Mouse (Mus musculus): ENCODE results near the gene Slc22a17. TPM values are rescaled to one million over a fixed set of nuclear protein-coding genes. Genes with fewer than 3 reads are reported as not detected.

Slc22a17 gene
- polyA plus RNA-seq, 1 experiment from 2014 or later = 76.1 TPM

- Histone ChIP-seq H3K9me3 (replicated peaks; ENCODE audit: control insufficient read depth, low read length) (peaks cover 12% of the 10 kb centered on the region), H3K4me3 (ENCODE audit: low read depth, low read length) (peak overlapping the region; percentile 47), H3K9ac (ENCODE audit: low read length) (peak overlapping the region; percentile 87), H3K27ac (ENCODE audit: low read depth, low read length) (peak overlapping the region; percentile 97), H3K4me1 (ENCODE audit: control insufficient read depth, insufficient read depth, low read length) (peaks cover 18% of the 10 kb centered on the region), H3K4me2 (ENCODE audit: low read length) (peak overlapping the region; percentile 93), H3K27me3 (replicated peaks; ENCODE audit: control insufficient read depth, insufficient read depth, low read length) (no peaks in the 10 kb centered on the region), H3K36me3 (ENCODE audit: control insufficient read depth, insufficient read depth, low read length) (peaks cover 11% of the 10 kb centered on the region)
- peak; percentile 85 for DNase-seq (ENCODE audit: low spot score)
- ATAC-seq = peak; percentile 71
- WGBS = 4% methylated on average over 7 of the region's 7 CpGs
Measured at GRCm38 (mm10) chr14:54924641-54925348, 11.9 kb upstream of the Slc22a17 start.

DNA sequence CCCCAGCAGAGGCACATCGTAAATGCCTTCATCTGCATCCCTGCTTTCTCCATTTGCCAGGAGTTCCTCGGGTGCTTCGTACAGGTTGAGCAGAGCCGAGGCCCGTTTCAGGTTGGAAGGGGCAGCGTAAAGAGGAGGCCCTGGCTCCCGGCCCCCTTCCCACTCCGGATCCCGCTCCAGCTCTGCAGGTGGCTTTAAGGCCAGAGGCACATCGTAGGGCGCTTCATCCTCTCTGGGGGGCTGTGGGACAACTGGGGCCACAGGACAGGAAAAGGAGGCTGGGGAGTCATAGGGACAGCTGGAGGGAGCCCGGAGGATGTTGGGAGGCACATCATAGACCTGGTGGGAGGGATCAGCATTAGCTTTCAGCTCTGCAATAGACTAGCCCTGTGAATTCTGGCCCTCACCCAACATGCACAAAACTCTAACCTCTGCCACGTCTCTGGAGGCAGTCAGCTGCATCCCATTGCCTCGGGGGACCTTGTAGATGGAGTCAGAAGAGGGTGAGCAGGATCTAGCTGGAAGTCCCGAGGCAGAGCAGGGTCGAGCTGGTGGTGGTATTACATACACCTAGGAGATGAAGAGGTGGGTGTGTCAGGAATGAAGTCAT, 7.2 kb upstream of the Slc22a17 start:
- no peak overlapping the region for H3K4me2 ChIP-seq (ENCODE audit: low read length)
- no peak for DNase-seq (ENCODE audit: low spot score)
- ATAC-seq = no peak
- H3K4me1 ChIP-seq (ENCODE audit: control insufficient read depth, insufficient read depth, low read length) = peaks cover 3% of the 10 kb centered on the region; the same call in 1 of the 2 replicates
- peaks cover 51% of the 10 kb centered on the region for H3K36me3 ChIP-seq (ENCODE audit: control insufficient read depth, insufficient read depth, low read length)
- H3K4me3 ChIP-seq (ENCODE audit: low read depth, low read length) = no peak overlapping the region
- H3K9me3 ChIP-seq (replicated peaks; ENCODE audit: control insufficient read depth, low read length) = peaks cover 12% of the 10 kb centered on the region
- no peak overlapping the region for H3K27ac ChIP-seq (ENCODE audit: low read depth, low read length)
- H3K9ac ChIP-seq (ENCODE audit: low read length) = no peak overlapping the region
- 94% methylated on average over 16 of the region's 16 CpGs for WGBS
- no peaks in the 10 kb centered on the region for H3K27me3 ChIP-seq (replicated peaks; ENCODE audit: control insufficient read depth, insufficient read depth, low read length)

DNA sequence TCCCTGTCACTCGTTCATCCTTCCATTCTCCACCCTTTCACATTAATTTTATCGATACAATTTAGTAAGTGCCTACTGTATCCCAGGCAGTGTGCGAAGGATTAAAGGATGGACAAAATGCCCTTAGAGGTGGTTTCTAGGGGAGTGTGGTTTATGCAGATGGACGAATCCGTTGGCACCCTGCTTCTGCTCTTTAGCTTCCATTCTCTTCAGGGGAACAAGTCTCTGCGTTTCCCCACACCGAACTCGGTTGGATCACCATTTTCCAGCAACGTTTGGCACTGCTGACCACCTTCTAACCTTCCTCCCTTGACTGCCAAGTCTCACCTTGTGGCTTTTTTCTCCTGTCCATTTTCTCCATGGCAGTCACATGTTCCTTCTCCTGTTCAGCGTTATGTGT, 411 bp upstream of the Slc22a17 start:
- H3K27me3 ChIP-seq (replicated peaks; ENCODE audit: control insufficient read depth, insufficient read depth, low read length) = no peaks in the 10 kb centered on the region
- H3K4me1 ChIP-seq (ENCODE audit: control insufficient read depth, insufficient read depth, low read length) = peaks cover 9% of the 10 kb centered on the region; the same call in 1 of the 2 replicates
- H3K9ac ChIP-seq (ENCODE audit: low read length) = peak overlapping the region; percentile 98
- H3K4me2 ChIP-seq (ENCODE audit: low read length) = peak overlapping the region; percentile 95
- H3K27ac ChIP-seq (ENCODE audit: low read depth, low read length) = peak overlapping the region; percentile 82
- ATAC-seq (peak; percentile 32), DNase-seq (ENCODE audit: low spot score) (no peak)
- peak overlapping the region; percentile 96 for H3K4me3 ChIP-seq (ENCODE audit: low read depth, low read length)
- peaks cover 49% of the 10 kb centered on the region for H3K36me3 ChIP-seq (ENCODE audit: control insufficient read depth, insufficient read depth, low read length)
- no peaks in the 10 kb centered on the region for H3K9me3 ChIP-seq (replicated peaks; ENCODE audit: control insufficient read depth, low read length)
- 18% methylated on average over 10 of the region's 10 CpGs for WGBS

GRCm38 (mm10) chr14:54912109-54912850, 652 bp downstream of the Slc22a17 start:
- peak overlapping the region; percentile 95 for H3K4me2 ChIP-seq (ENCODE audit: low read length)
- H3K36me3 ChIP-seq (ENCODE audit: control insufficient read depth, insufficient read depth, low read length) = peaks cover 50% of the 10 kb centered on the region
- DNase-seq (ENCODE audit: low spot score) (peak; percentile 31), ATAC-seq (peak; percentile 68)
- H3K4me1 ChIP-seq (ENCODE audit: control insufficient read depth, insufficient read depth, low read length) = peaks cover 9% of the 10 kb centered on the region; the same call in 1 of the 2 replicates
- peak overlapping the region; percentile 82 for H3K27ac ChIP-seq (ENCODE audit: low read depth, low read length)
- H3K9me3 ChIP-seq (replicated peaks; ENCODE audit: control insufficient read depth, low read length) = no peaks in the 10 kb centered on the region
- peak overlapping the region; percentile 96 for H3K4me3 ChIP-seq (ENCODE audit: low read depth, low read length)
- H3K9ac ChIP-seq (ENCODE audit: low read length) = peak overlapping the region; percentile 98
- no peaks in the 10 kb centered on the region for H3K27me3 ChIP-seq (replicated peaks; ENCODE audit: control insufficient read depth, insufficient read depth, low read length)
- WGBS = 2% methylated on average over 57 of the region's 69 CpGs

DNA sequence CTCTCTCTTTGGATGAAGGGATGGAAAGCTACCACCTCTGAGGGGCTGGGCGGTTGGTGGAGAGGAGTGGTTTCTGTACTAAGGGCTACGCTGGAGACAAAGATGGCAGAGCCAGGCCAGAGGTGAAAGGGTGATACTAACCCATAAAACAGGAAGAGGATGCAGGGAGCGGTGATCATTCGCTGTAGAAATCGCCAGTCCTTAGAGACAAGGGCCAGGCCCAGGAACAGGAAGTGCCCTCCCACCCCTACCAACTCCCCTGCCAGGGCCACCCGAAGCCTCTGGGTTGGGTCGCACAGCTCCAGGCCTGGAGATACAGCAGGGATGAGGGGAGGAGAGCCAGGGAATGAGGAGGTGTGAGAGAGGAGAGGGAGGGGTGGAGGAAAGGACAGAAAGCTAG, 4.2 kb downstream of the Slc22a17 start:
- WGBS = 87% methylated on average over 7 of the region's 7 CpGs
- Histone ChIP-seq H3K36me3 (ENCODE audit: control insufficient read depth, insufficient read depth, low read length) (peaks cover 55% of the 10 kb centered on the region), H3K4me3 (ENCODE audit: low read depth, low read length) (no peak overlapping the region), H3K4me1 (ENCODE audit: control insufficient read depth, insufficient read depth, low read length) (peaks cover 9% of the 10 kb centered on the region; the same call in 1 of the 2 replicates), H3K27ac (ENCODE audit: low read depth, low read length) (no peak overlapping the region), H3K9me3 (replicated peaks; ENCODE audit: control insufficient read depth, low read length) (no peaks in the 10 kb centered on the region), H3K27me3 (replicated peaks; ENCODE audit: control insufficient read depth, insufficient read depth, low read length) (no peaks in the 10 kb centered on the region), H3K4me2 (ENCODE audit: low read length) (no peak overlapping the region), H3K9ac (ENCODE audit: low read length) (no peak overlapping the region)
- DNase-seq (ENCODE audit: low spot score) (no peak), ATAC-seq (no peak)

GRCm38 (mm10) chr14:54903641-54904040, 9.3 kb downstream of the Slc22a17 start:
- Histone ChIP-seq H3K36me3 (ENCODE audit: control insufficient read depth, insufficient read depth, low read length) (peaks cover 40% of the 10 kb centered on the region), H3K9me3 (replicated peaks; ENCODE audit: control insufficient read depth, low read length) (no peaks in the 10 kb centered on the region), H3K27me3 (replicated peaks; ENCODE audit: control insufficient read depth, insufficient read depth, low read length) (no peaks in the 10 kb centered on the region), H3K27ac (ENCODE audit: low read depth, low read length) (no peak overlapping the region), H3K4me1 (ENCODE audit: control insufficient read depth, insufficient read depth, low read length) (no peaks in the 10 kb centered on the region), H3K4me2 (ENCODE audit: low read length) (no peak overlapping the region), H3K9ac (ENCODE audit: low read length) (no peak overlapping the region), H3K4me3 (ENCODE audit: low read depth, low read length) (no peak overlapping the region)
- WGBS = 89% methylated on average over 4 of the region's 4 CpGs
- no peak for ATAC-seq
- DNase-seq (ENCODE audit: low spot score) = no peak

DNA sequence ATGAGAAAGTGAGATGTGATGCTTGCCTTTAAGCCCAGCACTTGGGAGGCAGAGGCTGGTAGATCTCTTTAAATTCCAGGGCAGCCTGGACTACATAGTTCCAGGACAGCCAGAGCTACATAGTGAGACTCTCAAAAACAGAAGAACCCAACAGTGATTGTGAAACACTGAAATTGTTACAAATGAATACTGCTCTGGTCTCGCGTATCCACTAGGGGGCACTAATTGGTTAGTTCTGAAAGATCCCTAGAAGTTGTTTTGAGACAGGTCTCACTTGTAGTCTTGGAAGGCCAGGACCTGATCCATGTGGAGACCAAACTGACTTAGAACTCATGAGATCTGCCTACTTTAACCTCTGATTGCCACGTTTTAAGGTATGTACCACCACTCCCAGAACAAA, 12.5 kb downstream of the Slc22a17 start:
- peak; percentile 94 for DNase-seq (ENCODE audit: low spot score)
- H3K36me3 ChIP-seq (ENCODE audit: control insufficient read depth, insufficient read depth, low read length) = peaks cover 42% of the 10 kb centered on the region
- H3K4me1 ChIP-seq (ENCODE audit: control insufficient read depth, insufficient read depth, low read length) = peaks cover 7% of the 10 kb centered on the region
- H3K4me2 ChIP-seq (ENCODE audit: low read length) = no peak overlapping the region
- H3K27ac ChIP-seq (ENCODE audit: low read depth, low read length) = no peak overlapping the region
- H3K27me3 ChIP-seq (replicated peaks; ENCODE audit: control insufficient read depth, insufficient read depth, low read length) = no peaks in the 10 kb centered on the region
- under 1% methylated on average over 3 of the region's 3 CpGs for whole genome bisulfite sequencing
- no peak overlapping the region for H3K9ac ChIP-seq (ENCODE audit: low read length)
- no peaks in the 10 kb centered on the region for H3K9me3 ChIP-seq (replicated peaks; ENCODE audit: control insufficient read depth, low read length)
- peak; percentile 69 for ATAC-seq
- no peak overlapping the region for H3K4me3 ChIP-seq (ENCODE audit: low read depth, low read length)

DNA sequence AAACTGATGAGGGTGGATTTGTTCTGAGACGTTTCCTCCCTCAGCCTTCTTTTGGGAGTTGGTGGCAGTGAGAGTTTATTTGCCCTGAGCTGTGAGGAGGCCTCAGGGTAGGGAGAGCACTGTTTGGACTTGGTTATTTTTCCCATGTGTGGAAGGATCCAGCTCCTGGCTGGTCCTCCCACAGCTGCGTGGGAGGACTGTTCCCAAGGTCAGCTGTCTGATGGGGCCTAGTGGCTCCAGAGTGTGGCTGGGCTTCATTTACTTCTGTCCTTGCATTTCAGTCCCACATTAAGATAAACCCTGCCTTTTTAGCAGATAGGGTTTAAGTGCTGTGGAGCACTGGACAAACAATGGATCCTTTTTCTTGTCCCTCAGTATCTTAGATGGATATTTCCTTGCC, 15.5 kb downstream of the Slc22a17 start:
- H3K9ac ChIP-seq (ENCODE audit: low read length) = no peak overlapping the region
- WGBS = 66% methylated on average over 2 of the region's 2 CpGs
- no peak for ATAC-seq

More for the DNA sequence above, 15.5 kb downstream of the Slc22a17 start:
- Histone ChIP-seq H3K27me3 (replicated peaks; ENCODE audit: control insufficient read depth, insufficient read depth, low read length) (no peaks in the 10 kb centered on the region), H3K27ac (ENCODE audit: low read depth, low read length) (no peak overlapping the region), H3K4me2 (ENCODE audit: low read length) (no peak overlapping the region), H3K4me1 (ENCODE audit: control insufficient read depth, insufficient read depth, low read length) (peaks cover 13% of the 10 kb centered on the region), H3K36me3 (ENCODE audit: control insufficient read depth, insufficient read depth, low read length) (peaks cover 38% of the 10 kb centered on the region), H3K9me3 (replicated peaks; ENCODE audit: control insufficient read depth, low read length) (no peaks in the 10 kb centered on the region), H3K4me3 (ENCODE audit: low read depth, low read length) (no peak overlapping the region)
- no peak for DNase-seq (ENCODE audit: low spot score)

All from forebrain, embryonic 14.5 days (tissue).